Mouse (Mus musculus) embryonic facial prominence, embryonic 15.5 days (tissue): ENCODE results near the gene Ebf4. TPM values are rescaled to one million over a fixed set of nuclear protein-coding genes. Genes with fewer than 3 reads are reported as not detected.
"Not testable (repeated sequence)": the region's sequence is repeated elsewhere in the genome, so short reads cannot be mapped to it uniquely, and the experiment has no call there.

Source experiments
- ATAC-seq: fragments of 200-750 bp; cut with Nextera tagmentation; 2 replicates; pipeline ENCODE4 v1.8.0; 2017; ENCODE audit warnings: low read depth, moderate TSS enrichment; ENCODE audit not compliant: insufficient number of reproducible peaks, low FRiP score, low TSS enrichment
- H3K27ac ChIP-seq: fragments of 300-500 bp; sonication (generic); replicated peaks from 2 replicates; pipeline ENCODE4 v1.5.1; 2015; ENCODE audit warnings: mild to moderate bottlenecking, inconsistent platforms
- H3K27me3 ChIP-seq: fragments of 300-500 bp; sonication (generic); 2 replicates; pipeline ENCODE4 v1.6.1; 2015; ENCODE audit warnings: inconsistent platforms
- H3K36me3 ChIP-seq: fragments of 300-500 bp; sonication (generic); 2 replicates; pipeline ENCODE4 v1.6.1; 2015; ENCODE audit warnings: mild to moderate bottlenecking, inconsistent platforms
- H3K4me1 ChIP-seq: fragments of 300-500 bp; sonication (generic); 2 replicates; pipeline ENCODE4 v1.6.1; 2015; ENCODE audit warnings: inconsistent platforms
- H3K4me2 ChIP-seq: fragments of 300-500 bp; sonication (generic); replicated peaks from 2 replicates; pipeline ENCODE4 v1.6.1; 2015; ENCODE audit warnings: mild to moderate bottlenecking, inconsistent platforms
- H3K4me3 ChIP-seq: fragments of 300-500 bp; sonication (generic); replicated peaks from 2 replicates; pipeline ENCODE4 v1.5.1; 2015; ENCODE audit warnings: mild to moderate bottlenecking, inconsistent platforms
- H3K9ac ChIP-seq: fragments of 300-500 bp; sonication (generic); 2 replicates; pipeline ENCODE4 v1.6.1; 2015; ENCODE audit warnings: inconsistent platforms
- H3K9me3 ChIP-seq: fragments of 300-500 bp; sonication (generic); replicated peaks from 2 replicates; pipeline ENCODE4 v1.6.1; 2016; ENCODE audit warnings: inconsistent platforms
- WGBS: fragments of 180-500 bp; shearing (Covaris S2); methylation state at CpG from one replicate; pipeline ENCODE4 v1.1.7; 2015; 5-methylcytosine and 5-hydroxymethylcytosine counted together
- polyA plus RNA-seq: library from polyadenylated mRNA; unstranded; fragments of >200 nt; fragmentation: Nextera tagmentation; extraction: Ambion mirVana; gene quantifications from 2 replicates; pipeline ENCODE4 v1.2.1, GENCODE M21; 2015

Ebf4 gene
- polyA plus RNA-seq, 1 experiment from 2014 or later = 6.9 TPM

DNA sequence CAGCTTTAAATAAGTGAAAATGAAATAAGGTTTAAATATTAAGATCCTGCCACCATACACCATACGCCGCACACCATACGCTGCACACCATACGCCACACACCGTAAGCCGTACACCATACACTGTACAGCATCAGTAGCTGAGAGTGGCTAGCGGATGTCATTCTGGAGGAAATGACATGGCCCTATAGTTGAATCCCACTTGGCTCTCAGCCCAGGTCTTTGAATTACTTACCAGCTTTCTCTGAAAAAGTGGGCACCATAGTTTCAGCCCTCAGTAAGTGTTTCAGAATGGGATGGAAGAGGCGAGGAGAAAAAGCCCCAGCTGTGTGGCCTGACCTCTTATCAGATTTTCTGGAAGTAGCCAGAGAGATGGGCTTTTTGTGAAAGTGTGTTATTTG lies 58.4 kb downstream of the Ebf4 start:
- H3K27me3 ChIP-seq = peaks cover 10% of the 10 kb centered on the region
- no peak for ATAC-seq
- no peaks in the 10 kb centered on the region for H3K36me3 ChIP-seq
- no peak overlapping the region for H3K9ac ChIP-seq
- no peaks in the 10 kb centered on the region for H3K9me3 ChIP-seq
- 87% methylated on average over 8 of the region's 8 CpGs for WGBS
- H3K4me2 ChIP-seq = no peak overlapping the region
- H3K4me3 ChIP-seq = no peak overlapping the region
- H3K4me1 ChIP-seq = no peaks in the 10 kb centered on the region
- H3K27ac ChIP-seq = no peak overlapping the region

GRCm38 (mm10) chr2:130353889-130354288 lies 58.9 kb downstream of the Ebf4 start:
- no peaks in the 10 kb centered on the region for H3K36me3 ChIP-seq
- H3K4me2 ChIP-seq = no peak overlapping the region
- 44% methylated on average over 3 of the region's 3 CpGs for WGBS
- H3K9me3 ChIP-seq = no peaks in the 10 kb centered on the region
- H3K9ac ChIP-seq = no peak overlapping the region
- ATAC-seq = no peak; the same call in 1 of the 2 replicates
- no peak overlapping the region for H3K4me3 ChIP-seq
- peaks cover 15% of the 10 kb centered on the region for H3K27me3 ChIP-seq
- H3K27ac ChIP-seq = no peak overlapping the region
- no peaks in the 10 kb centered on the region for H3K4me1 ChIP-seq

DNA sequence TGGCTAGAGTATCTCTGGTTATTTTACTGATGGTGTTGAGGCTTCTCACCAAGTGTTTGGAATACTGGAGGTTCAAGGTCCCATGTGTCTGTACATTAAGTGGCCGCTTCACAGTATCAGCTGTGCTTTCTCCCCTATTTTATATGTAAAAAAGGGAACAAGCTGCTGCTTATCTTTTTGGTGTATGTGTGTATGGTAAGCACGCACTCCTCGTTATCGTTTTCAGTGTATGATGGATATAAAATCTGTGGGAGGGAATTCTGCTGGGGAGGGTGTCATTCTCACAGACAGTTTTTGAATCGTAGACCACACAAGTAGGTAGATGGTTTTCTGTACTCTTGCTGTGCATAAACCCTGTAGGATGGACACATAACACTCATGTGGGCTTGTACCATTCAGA lies 62.6 kb downstream of the Ebf4 start:
- Histone ChIP-seq H3K4me3 (no peak overlapping the region), H3K27ac (no peak overlapping the region), H3K36me3 (no peaks in the 10 kb centered on the region), H3K4me2 (no peak overlapping the region), H3K9me3 (no peaks in the 10 kb centered on the region), H3K9ac (no peak overlapping the region), H3K27me3 (peaks cover 50% of the 10 kb centered on the region), H3K4me1 (peaks cover 8% of the 10 kb centered on the region; the same call in 1 of the 2 replicates)
- ATAC-seq = no peak
- WGBS = 91% methylated on average over 5 of the region's 5 CpGs

DNA sequence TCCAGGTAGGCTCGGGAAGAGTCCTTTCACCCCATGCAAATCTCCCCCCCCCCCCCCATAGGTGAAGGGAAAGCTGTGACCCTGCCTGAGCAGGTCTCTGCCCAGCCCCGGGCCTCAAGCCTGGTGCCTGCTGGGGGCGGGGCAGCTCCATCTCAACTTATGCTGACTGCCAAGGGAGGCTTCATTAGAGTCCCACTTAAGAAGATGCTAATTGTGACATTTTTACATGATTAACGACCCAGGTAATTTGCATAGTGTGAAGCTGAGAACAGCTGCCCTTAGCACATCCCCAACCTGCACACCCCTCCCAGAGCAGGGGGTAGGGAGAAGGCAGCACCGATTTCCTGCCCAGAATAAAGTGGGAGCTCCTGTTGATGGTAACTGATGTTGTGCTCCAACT lies 63.9 kb downstream of the Ebf4 start:
- Histone ChIP-seq H3K27me3 (peaks cover 63% of the 10 kb centered on the region), H3K9me3 (no peaks in the 10 kb centered on the region), H3K9ac (no peak overlapping the region), H3K4me2 (no peak overlapping the region), H3K4me3 (no peak overlapping the region), H3K4me1 (peaks cover 10% of the 10 kb centered on the region; the same call in 1 of the 2 replicates), H3K36me3 (no peaks in the 10 kb centered on the region), H3K27ac (no peak overlapping the region)
- WGBS = 25% methylated on average over 5 of the region's 5 CpGs
- no peak for ATAC-seq

DNA sequence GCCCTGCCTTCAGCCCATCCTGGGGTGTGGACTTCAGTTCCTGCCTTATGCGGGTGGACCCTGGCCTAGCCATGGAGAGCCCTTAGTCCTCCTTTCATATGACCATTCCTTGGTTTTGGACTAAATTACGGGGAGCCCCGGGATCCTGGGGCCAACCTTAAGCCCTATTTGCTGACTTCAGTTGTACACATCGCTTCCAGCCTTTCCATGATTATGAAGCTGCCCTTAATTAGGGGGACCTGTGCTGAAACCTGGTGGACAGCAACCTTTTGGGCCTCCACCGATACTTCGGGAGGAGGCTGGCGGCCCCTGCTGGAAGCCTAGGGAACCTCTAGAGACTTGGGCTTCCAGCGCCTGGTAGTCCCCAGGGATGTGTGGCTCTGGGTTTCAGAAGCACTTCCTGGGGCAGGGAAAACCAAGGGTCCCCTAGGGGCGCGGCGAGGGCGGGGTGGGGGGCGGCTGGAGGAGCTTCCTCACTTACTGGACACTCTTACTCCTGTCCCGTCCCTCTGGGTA lies 67.6 kb downstream of the Ebf4 start:
- ATAC-seq = no peak
- no peak overlapping the region for H3K27ac ChIP-seq
- no peaks in the 10 kb centered on the region for H3K9me3 ChIP-seq
- no peak overlapping the region for H3K4me2 ChIP-seq
- H3K4me3 ChIP-seq = no peak overlapping the region
- H3K36me3 ChIP-seq = no peaks in the 10 kb centered on the region
- no peak overlapping the region for H3K9ac ChIP-seq
- peaks cover 14% of the 10 kb centered on the region for H3K4me1 ChIP-seq
- peaks cover 75% of the 10 kb centered on the region for H3K27me3 ChIP-seq
- 6% methylated on average over 14 of the region's 14 CpGs for WGBS

DNA sequence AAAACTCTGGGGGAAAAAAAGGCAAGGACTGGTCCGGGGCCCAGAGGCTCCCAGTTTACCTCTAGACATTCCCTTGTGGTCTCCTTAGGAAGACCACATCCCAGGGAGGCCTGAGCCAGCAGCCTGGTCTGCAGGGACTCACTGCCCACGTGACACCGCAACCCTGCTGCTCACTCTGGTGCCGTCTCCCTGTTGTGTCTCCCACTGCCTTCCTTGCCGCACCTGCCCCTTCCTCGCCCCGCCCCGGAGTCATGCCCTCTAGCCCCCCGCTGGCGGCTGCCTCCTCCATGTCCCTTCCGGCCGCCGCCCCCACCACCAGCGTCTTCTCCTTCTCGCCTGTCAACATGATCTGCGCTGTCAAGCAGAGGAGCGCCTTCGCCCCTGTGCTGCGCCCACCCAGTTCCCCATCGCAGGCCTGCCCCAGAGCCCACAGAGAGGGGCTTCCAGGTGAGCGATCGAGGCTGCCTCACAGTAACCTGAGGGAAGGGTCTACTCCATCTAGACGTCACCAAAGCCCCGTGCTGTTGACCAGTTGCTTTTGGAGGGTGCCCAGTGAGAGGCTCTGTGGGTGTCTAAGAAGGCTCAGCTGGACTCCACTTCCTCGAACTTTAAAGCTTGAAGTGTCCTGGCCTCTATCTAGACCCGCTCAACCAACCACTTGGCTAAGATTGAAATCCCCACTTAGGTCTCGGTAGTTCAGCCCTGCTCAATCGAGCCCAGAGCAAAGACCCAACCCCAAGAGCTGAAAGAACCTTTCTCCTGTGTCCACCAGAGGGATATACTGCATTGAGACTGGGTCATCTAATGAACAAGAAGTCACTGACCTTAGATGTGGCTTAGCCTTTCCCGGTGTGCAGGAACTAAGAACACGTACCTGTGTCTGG lies 70.5 kb downstream of the Ebf4 start:
- peak; percentile 30 for ATAC-seq

DNA sequence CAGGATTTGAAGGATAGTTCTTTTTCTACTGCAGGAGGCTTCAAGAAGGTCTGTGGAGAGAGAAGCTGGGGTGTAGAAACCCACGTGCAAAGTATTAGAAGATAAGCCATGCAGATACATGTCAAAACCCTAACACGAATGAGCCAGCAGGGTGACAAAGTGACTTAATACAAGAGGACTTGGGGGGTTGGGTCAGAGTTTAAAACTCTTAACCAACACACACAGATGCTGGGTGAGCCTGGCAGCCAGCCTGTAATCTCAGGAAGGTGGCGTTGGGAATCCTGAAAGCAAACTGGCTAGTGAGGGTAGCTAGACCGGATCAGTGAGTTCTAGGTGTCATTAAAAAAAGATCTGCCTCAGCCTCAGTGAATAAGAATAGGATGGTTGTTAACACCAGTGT lies 72.4 kb downstream of the Ebf4 start:
- Histone ChIP-seq H3K4me1 (peaks cover 7% of the 10 kb centered on the region), H3K27me3 (peaks cover 30% of the 10 kb centered on the region), H3K9ac (no peak overlapping the region), H3K9me3 (no peaks in the 10 kb centered on the region), H3K4me3 (no peak overlapping the region), H3K4me2 (no peak overlapping the region), H3K27ac (no peak overlapping the region), H3K36me3 (no peaks in the 10 kb centered on the region)
- no peak for ATAC-seq
- 51% methylated on average over 4 of the region's 4 CpGs for WGBS

More for the DNA sequence above, 70.5 kb downstream of the Ebf4 start:
- Histone ChIP-seq H3K4me3 (peak overlapping the region; percentile 23), H3K4me2 (peak overlapping the region; percentile 39), H3K27ac (no peak overlapping the region), H3K27me3 (peaks cover 48% of the 10 kb centered on the region), H3K4me1 (peaks cover 14% of the 10 kb centered on the region), H3K9ac (no peak overlapping the region), H3K36me3 (no peaks in the 10 kb centered on the region), H3K9me3 (no peaks in the 10 kb centered on the region)
- 9% methylated on average over 29 of the region's 30 CpGs for WGBS

DNA sequence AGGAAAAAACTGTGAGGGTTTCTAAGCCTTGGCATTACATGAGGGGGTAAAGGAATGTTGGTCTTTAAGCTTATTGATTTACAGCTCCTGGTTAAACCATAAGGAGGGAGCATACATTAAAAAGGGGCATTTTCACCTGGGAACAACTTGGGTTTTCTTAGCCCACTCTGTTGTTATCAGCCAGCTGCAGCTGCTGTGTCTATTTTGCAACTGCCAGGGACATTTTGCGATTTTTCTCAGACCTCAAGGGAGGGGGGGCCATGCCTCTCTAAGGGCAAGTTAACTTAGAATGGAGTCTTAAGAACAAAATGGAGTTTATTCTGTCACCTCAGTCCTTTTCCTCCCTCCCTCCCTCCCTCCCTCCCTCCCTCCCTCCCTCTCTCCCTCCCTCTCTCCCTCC lies 78.1 kb downstream of the Ebf4 start:
- not testable (repeated sequence) for H3K4me1 ChIP-seq, H3K4me2 ChIP-seq, H3K9ac ChIP-seq, H3K9me3 ChIP-seq, H3K36me3 ChIP-seq, H3K4me3 ChIP-seq, H3K27ac ChIP-seq, ATAC-seq, H3K27me3 ChIP-seq
- WGBS = 45% methylated on average over 1 of the region's 1 CpGs

GRCm38 (mm10) chr2:130374951-130375350 lies 80.0 kb downstream of the Ebf4 start:
- WGBS = 57% methylated on average over 4 of the region's 4 CpGs
- Histone ChIP-seq H3K27ac (no peak overlapping the region), H3K4me2 (no peak overlapping the region), H3K36me3 (no peaks in the 10 kb centered on the region), H3K9me3 (no peaks in the 10 kb centered on the region), H3K4me1 (no peaks in the 10 kb centered on the region), H3K4me3 (no peak overlapping the region), H3K9ac (no peak overlapping the region), H3K27me3 (no peaks in the 10 kb centered on the region)
- ATAC-seq = 0 out of 2 replicates have a peak, but pooled peaks have one; percentile 39

DNA sequence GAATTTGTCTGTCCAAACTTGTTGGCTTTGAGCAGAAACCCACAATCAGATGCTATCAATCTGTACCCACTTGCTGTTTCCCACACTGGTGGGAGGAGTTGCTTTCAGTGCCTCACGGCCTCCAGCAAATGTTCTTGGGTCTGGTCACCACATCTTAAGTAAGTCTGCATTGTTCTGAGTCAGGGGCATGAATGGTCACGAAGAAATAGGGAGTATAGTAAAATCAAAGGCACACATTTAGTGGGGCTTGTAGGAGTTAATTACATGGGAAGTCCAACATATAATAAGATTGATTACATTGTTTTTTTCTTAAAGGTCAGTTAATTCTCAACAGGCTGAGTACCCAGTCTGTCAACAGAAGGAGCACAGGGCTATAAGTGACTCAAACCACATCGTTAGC lies 88.2 kb downstream of the Ebf4 start:
- Histone ChIP-seq H3K9ac (no peak overlapping the region), H3K27me3 (no peaks in the 10 kb centered on the region), H3K27ac (no peak overlapping the region), H3K9me3 (no peaks in the 10 kb centered on the region), H3K4me1 (no peaks in the 10 kb centered on the region), H3K4me2 (no peak overlapping the region), H3K36me3 (no peaks in the 10 kb centered on the region), H3K4me3 (no peak overlapping the region)
- no peak for ATAC-seq
- 35% methylated on average over 3 of the region's 3 CpGs for WGBS

DNA sequence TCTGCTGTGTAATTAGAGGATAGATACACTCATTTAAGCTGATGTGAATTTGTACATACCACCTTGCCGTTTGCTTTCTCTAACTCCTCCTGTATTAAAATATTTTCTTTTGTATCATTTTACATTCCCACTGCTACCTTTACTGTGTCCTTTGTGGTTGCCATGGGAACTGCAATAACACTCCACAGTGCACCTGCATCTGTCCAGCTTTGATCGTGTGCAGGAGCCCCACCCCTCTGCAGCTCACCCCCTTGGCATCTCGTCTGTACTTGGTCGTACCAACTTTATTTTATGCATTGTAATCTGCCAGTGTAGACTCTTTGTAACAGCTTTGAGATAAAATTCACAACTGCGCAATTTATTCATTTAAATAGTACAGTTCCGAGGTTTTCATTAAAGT lies 88.9 kb downstream of the Ebf4 start:
- Histone ChIP-seq H3K9me3 (no peaks in the 10 kb centered on the region), H3K27ac (no peak overlapping the region), H3K36me3 (no peaks in the 10 kb centered on the region), H3K4me3 (no peak overlapping the region), H3K4me1 (no peaks in the 10 kb centered on the region), H3K27me3 (no peaks in the 10 kb centered on the region), H3K4me2 (no peak overlapping the region), H3K9ac (no peak overlapping the region)
- no peak for ATAC-seq
- WGBS = 61% methylated on average over 6 of the region's 6 CpGs

- H3K4me1 ChIP-seq = no peaks in the 10 kb centered on the region
- no peaks in the 10 kb centered on the region for H3K9me3 ChIP-seq
- H3K4me3 ChIP-seq = no peak overlapping the region
- WGBS = 68% methylated on average over 1 of the region's 1 CpGs
- no peaks in the 10 kb centered on the region for H3K27me3 ChIP-seq
- ATAC-seq = no peak
- no peak overlapping the region for H3K4me2 ChIP-seq
- H3K27ac ChIP-seq = no peak overlapping the region
- H3K36me3 ChIP-seq = no peaks in the 10 kb centered on the region; the same call in 1 of the 2 replicates
- no peak overlapping the region for H3K9ac ChIP-seq
Observed at GRCm38 (mm10) chr2:130386212-130386611, 91.2 kb downstream of the Ebf4 start.
